Mouse (Mus musculus) erythroid progenitor cell, adult 5-6 weeks (primary cell): ENCODE measurements around the gene Ehd1. TPM values are rescaled to one million over a fixed set of nuclear protein-coding genes. Genes with fewer than 3 reads are reported as not detected.

ENCODE experiments used
- ATAC-seq: replicated peaks from 2 replicates; pipeline ENCODE4 v1.8.0; 2016; ENCODE audit warnings: moderate number of reproducible peaks, mild to moderate bottlenecking, moderate TSS enrichment, inconsistent platforms; ENCODE audit not compliant: poor library complexity, low FRiP score, severe bottlenecking
- total RNA-seq, 2 experiments: library from RNA; stranded (forward) in 1 of 2; stranded (reverse) in 1 of 2; fragments of 150-400 nt in 1 of 2; fragments of 186-747, 209-891 nt in 1 of 2; gene quantifications; 2 replicates each; pipeline versions ENCODE4 v1.2.3 to v1.2.4; 2015 to 2017; ENCODE audit warnings: low replicate concordance in 2 of 2

Ehd1 gene
- total RNA-seq, 2 experiments from 2014 or later, result 17.5 to 20.1 TPM

GRCm38 (mm10) chr19:6321358-6321757 lies 44.8 kb downstream of the Ehd1 start:
- no peak for ATAC-seq

GRCm38 (mm10) chr19:6321786-6322621 lies 45.5 kb downstream of the Ehd1 start:
- ATAC-seq, result no peak

- no peak for ATAC-seq
These were observed 48.2 kb downstream of the Ehd1 start for GRCm38 (mm10) chr19:6324751-6325150.

DNA sequence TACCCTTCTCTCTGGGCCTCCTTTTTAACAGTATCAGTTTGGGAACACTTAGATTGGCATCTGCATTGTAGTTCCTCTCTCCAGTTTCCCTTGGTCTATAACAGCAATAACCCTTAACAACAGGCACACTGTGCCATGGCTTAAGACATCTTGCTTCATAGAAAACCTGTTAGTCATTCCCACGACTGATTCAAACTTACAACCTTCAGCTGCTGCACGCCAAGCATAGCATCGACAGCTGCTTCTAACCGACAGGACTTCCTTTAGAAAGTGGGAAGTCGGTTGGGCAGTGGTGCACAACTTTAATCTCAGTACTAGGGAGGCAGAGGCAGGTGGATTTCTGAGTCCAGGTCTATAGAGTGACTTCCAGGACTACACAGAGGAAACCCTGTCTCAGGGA lies 54.7 kb downstream of the Ehd1 start:
- ATAC-seq, result no peak

- no peak for ATAC-seq
These were observed 55.4 kb downstream of the Ehd1 start for GRCm38 (mm10) chr19:6331719-6332516.

GRCm38 (mm10) chr19:6333761-6334595 lies 57.5 kb downstream of the Ehd1 start:
- ATAC-seq, result no peak

DNA sequence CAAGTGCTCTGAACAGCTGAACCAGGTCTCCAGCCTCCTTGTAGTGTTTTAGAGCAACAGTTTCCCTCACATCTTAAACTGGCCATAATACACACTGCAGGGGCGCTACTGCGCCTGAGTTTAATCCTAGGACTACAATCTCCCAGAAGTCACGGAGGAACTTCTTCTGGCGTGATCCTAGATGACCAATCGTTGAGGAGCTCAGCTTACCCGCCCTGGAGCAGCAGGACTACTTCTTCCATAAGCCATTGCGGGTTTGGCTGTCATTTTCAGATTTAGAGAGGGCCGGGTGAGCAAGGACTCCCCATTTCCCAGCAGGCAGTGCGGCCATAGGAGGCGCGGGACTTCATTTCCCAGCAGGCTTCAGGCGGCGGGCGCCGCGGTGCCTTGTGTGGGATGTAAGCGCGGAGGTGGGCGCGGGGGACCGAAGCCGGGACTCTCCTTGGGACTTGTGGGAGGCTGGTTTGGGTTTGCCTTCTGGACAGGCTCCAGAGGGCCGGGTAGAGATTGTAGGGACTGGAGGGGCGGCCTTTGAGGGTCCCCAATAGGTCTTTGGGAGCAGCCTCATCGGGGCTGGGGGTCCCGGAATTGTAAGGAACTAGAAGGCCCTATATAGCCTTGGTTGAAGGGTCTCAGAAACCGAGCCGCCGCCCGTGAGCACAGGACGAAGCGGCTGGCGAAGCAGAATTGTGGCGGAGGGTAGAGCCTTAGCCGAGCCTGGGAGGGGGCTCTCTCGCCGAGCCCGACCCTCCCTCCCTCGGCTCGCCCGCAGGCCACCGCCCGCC lies 58.3 kb downstream of the Ehd1 start, which contains the start of gene Men1:
Gene Men1, plus strand, starts transcription at position 307 of the 785 bp plus-strand sequence.
- peak; percentile 90 for ATAC-seq

DNA sequence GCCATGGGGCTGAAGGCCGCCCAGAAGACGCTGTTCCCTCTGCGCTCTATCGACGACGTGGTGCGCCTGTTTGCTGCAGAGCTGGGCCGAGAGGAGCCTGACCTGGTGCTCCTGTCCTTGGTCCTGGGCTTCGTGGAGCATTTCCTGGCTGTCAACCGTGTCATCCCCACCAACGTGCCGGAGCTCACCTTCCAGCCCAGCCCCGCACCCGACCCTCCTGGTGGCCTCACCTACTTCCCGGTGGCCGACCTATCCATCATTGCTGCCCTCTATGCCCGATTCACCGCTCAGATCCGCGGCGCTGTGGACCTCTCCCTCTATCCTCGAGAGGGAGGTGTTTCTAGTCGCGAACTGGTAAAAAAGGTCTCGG lies 58.9 kb downstream of the Ehd1 start:
- ATAC-seq, result peak; percentile 28; the same call in 1 of the 2 replicates

DNA sequence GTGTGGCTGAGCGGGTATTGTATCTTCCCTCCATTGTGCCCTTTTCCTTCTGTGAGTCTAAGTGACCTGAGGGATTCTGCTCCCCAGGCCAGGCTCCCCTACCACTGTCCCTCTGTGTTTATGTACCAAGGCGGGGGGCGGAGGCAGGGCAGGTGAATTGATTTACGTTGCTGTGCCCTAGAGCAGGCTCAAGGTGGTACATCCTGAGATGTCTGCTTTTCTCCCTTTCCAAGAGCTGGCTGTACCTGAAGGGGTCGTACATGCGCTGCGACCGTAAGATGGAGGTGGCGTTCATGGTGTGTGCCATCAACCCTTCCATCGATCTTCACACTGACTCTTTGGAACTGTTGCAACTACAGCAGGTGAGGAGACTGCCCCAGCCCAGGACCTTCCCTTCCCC lies 60.4 kb downstream of the Ehd1 start:
- ATAC-seq, result no peak

DNA sequence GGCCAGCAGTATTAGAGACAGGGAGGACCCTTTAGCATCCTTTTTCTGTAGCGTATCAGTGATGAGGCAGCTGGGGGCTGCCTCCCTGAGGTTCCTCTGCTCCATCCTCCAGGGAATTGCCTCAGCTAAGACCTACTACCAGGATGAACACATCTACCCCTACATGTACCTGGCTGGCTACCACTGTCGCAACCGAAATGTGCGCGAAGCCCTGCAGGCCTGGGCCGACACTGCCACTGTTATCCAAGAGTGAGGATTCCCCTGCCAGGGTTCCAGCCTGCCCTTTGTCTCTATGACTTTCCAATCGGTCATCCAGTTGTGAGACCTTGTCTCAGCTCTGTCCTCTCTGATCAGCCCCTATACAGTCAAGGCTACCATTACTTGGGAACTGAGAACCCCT lies 61.6 kb downstream of the Ehd1 start:
- no peak for ATAC-seq

DNA sequence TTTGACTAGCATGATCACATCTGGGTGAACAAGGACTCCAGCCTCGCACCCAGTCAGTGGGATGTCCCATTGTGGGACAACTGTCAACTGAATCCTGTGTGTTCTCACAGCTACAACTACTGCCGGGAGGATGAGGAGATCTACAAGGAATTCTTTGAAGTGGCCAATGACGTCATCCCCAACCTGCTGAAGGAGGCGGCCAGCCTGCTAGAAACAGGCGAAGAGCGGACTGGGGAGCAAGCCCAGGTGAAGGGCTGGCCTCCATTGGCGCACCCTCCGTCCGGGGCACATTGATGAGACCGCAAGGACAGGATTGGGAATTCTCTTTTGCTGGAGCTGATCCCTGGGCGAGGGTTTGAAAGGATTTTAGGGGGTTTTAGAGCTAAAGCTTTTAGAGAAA lies 62.2 kb downstream of the Ehd1 start:
- ATAC-seq, result no peak

GRCm38 (mm10) chr19:6339191-6339590 lies 62.7 kb downstream of the Ehd1 start:
- ATAC-seq, result no peak

GRCm38 (mm10) chr19:6339890-6340504 lies 63.5 kb downstream of the Ehd1 start:
- ATAC-seq, result peak; percentile 55

DNA sequence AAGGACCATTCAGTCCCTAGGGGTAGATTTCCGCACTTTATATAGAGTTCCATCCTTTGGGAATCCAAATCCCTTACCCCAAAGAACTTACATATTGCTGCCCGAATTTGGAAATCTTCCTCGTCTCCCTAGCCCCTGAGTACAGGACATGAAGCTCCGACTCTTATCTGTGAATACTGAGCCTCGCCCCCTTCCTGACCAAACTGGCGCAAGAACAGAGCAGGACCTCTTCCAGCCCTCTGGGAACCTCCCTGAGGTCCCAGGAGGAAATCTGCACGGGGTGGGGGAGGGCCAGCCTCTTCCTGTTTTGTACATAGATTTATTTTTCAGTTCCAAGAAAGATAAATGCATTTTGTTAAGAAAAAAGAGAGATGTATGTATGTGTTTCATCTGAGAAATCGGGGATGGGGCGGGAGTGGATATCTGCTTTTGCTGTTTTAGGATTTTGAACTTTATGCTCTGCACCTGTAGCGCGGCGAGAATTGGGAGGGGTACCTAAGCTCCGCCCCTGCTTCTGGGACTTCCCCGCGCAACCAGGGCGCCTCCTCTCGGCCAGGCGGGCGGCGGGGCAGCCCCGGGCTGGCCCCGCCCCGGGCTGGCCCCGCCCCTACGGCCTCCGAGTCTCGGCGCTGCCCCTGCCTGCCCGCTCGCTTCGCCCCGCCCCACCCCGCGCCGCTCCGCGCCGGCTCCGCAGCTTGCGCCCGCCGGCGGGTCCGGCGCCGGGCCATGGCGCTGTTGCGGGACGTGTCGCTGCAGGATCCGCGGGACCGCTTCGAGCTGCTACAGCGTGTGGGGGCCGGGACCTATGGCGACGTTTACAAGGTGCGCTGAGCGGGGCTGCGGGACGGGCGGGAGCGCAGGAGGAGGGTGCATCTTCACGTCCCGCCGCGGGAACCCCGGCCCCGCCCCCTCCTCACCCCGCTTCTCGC lies 64.3 kb downstream of the Ehd1 start, which contains the start of gene Map4k2:
Gene Map4k2, plus strand, starts transcription at position 612 of the 929 bp plus-strand sequence.
- ATAC-seq, result peak; percentile 81

DNA sequence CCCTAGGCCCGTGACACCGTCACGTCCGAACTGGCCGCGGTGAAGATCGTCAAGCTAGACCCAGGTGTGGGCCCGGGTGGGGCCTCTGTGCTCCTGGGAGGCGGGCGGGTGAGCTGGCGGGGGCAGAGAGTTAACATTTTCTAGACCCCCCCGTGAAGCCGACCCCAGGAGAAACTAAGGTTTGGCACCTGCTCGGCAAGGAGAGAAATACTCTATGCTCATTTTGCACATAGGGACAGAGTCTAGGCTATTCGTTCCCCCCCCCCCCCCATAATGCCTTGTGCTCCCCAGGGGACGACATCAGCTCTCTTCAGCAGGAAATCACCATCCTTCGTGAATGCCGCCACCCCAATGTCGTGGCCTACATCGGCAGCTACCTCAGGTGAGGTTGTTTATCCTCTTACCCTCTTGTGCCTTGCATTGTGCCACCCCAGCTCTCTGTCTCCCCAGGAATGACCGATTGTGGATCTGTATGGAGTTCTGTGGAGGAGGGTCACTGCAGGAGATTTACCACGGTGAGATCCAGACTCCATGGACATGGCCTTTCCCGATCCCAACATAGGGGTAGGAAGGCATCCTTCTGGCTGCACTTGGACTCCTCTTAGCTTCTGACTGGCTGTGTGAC lies 65.0 kb downstream of the Ehd1 start:
- ATAC-seq, result no peak

DNA sequence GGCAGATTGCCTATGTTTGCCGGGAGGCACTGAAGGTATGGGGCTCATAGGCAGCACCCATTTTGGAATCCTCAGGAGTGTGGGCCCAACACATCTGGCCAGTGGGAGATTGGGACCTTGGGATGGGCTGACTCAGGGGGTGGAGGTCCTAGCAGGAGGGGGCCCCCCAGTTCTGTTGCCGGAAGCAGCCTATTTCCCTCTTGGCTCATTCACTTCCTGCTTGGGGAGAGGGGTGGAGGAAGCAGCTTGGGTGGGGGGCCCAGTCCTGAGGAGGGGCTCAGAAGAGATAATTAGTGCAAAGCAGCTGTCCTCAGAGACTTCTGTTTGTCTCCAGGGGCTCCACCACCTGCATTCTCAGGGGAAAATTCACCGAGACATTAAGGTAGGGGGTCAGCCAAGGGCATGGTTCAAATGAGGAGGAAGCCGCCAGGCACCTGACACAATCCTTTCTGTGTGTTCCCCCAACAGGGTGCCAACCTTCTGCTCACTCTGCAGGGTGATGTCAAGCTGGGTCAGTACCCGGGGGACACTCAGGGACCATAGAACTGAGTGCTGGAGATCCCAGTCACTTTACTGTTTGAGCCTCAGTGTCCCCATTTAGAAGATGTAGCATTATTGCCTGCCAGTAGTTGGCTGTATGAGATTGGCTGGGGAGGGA lies 65.9 kb downstream of the Ehd1 start:
- ATAC-seq, result no peak
